Mouse (Mus musculus) MEL (cell line): ENCODE measurements around the gene Syt3.

ENCODE experiments used
- JUND ChIP-seq: IDR thresholded peaks from 2 replicates; pipeline ENCODE4 v1.6.1; 2011; ENCODE audit warnings: low read depth, mild to moderate bottlenecking, improper control_type of control experiment, low read length
- POLR2A ChIP-seq, 2 experiments: IDR thresholded peaks; 2 replicates each; pipeline ENCODE4 v1.6.1; 2011 to 2012; ENCODE audit warnings: low read length in 2 of 2, mild to moderate bottlenecking in 2 of 2, control low read depth in 1 of 2, improper control_type of control experiment in 1 of 2, low read depth in 1 of 2, moderate library complexity in 1 of 2; ENCODE audit not compliant: control insufficient read depth in 1 of 2, insufficient read depth in 1 of 2, poor library complexity in 1 of 2
- POLR2AphosphoS2 ChIP-seq: IDR thresholded peaks from 2 replicates; pipeline ENCODE4 v1.6.1; 2011; ENCODE audit warnings: low read length, improper control_type of control experiment

DNA sequence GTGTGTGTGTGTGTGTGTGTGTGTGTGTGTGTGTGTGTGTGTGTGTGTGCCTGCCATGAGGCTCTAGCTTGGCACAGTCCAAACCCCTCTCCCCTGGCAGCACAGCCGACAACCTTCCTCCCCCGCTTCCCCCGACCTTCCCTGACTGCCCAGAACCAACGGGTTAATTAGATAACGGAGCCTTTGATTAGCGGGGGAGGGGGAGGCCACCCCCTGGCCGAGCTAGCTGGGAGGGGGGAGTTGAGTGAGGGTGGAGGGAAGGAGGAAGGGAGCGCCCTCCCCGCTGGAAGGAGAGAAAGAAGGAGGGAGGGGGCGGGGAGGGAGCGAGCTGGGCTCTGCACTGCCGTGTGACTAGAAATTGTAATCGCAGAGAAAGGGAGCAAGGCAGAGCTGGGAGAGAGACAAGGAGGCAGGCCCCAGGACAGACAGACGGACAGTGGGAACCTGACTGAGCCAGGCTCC lies 57.8 kb downstream of the Syt3 start:
- TF ChIP-seq POLR2A (IDR thresholded peaks at IDR 0.05; ENCODE audit: control insufficient read depth in 1 of 2, insufficient read depth in 1 of 2, low read depth in 1 of 2, low read length in 2 of 2, poor library complexity in 1 of 2) (no peak), JUND (no peak), POLR2AphosphoS2 (no peak)
